Mouse (Mus musculus): ENCODE data around the gene Stk35. TPM values are rescaled to one million over a fixed set of nuclear protein-coding genes. Genes with fewer than 3 reads are reported as not detected.

The Stk35 gene
- total RNA-seq, 2 experiments from 2014 or later, result 6.3 to 12.3 TPM

Other genes starting within 250 kb of the Stk35 start
- gene Sirpa, start 207.7 kb upstream of the Stk35 start, total RNA-seq (2015; ENCODE audit: low replicate concordance), result 54.8 and 63.7 TPM in 2 replicates
- 44.2 and 46.7 TPM in 2 replicates for gene Sirpa, start 207.7 kb upstream of the Stk35 start, total RNA-seq (2017; ENCODE audit: low replicate concordance)
- gene Pdyn, start 100.7 kb upstream of the Stk35 start, total RNA-seq (2015; ENCODE audit: low replicate concordance), result not detected in 2 replicates
- not detected in 2 replicates for gene Pdyn, start 100.7 kb upstream of the Stk35 start, total RNA-seq (2017; ENCODE audit: low replicate concordance)
- 0.42 TPM in 1 of 2 replicates, not detected in the other for gene Tgm3, start 211.8 kb downstream of the Stk35 start, total RNA-seq (2015; ENCODE audit: low replicate concordance)
- 0.13 TPM in 1 of 2 replicates, not detected in the other for gene Tgm3, start 211.8 kb downstream of the Stk35 start, total RNA-seq (2017; ENCODE audit: low replicate concordance)

All from erythroid progenitor cell, adult 5-6 weeks (primary cell).